Mouse (Mus musculus): ENCODE results near the gene Ranbp9.

- no peak for TF ChIP-seq POLR2A (IDR thresholded peaks at IDR 0.05; ENCODE audit: low read depth, low read length)
- no peak for TF ChIP-seq CTCF (IDR thresholded peaks at IDR 0.05; ENCODE audit: extremely low read depth, insufficient read length, insufficient replicate concordance, low read depth, low read length)
Measured at GRCm38 (mm10) chr13:43493058-43493481, 12.0 kb upstream of the Ranbp9 start.

Data from small intestine, adult 2 months (tissue).